Mouse (Mus musculus): ENCODE data around the gene Itpr1. TPM values are rescaled to one million over a fixed set of nuclear protein-coding genes. Genes with fewer than 3 reads are reported as not detected.

Gene Itpr1
- polyA plus RNA-seq (2017; shearing (Covaris generic)): 31.2 TPM

GRCm38 (mm10) chr6:108212881-108213295 lies at the start of gene Itpr1:
Gene Itpr1 (plus strand): TSS chr6:108213096.

GRCm38 (mm10) chr6:108184847-108185684 lies 27.8 kb upstream of the Itpr1 start, which contains the start of gene Sumf1:
Gene Sumf1 (minus strand): TSS chr6:108185582.

Other genes with a start within 250 kb of the Itpr1 start
- 3.2 TPM for gene Setmar, start 148.1 kb upstream of the Itpr1 start, polyA plus RNA-seq (2017; shearing (Covaris generic))
- gene Sumf1, start 27.5 kb upstream of the Itpr1 start, polyA plus RNA-seq (2017; shearing (Covaris generic)): 13.9 TPM

All from effector memory CD4-positive, alpha-beta T cell, adult 5 months (primary cell).